Mouse (Mus musculus): ENCODE data around the gene Ngly1. TPM values are rescaled to one million over a fixed set of nuclear protein-coding genes. Genes with fewer than 3 reads are reported as not detected.
A peak's percentile ranks its signal among the peaks of the same experiment; 100 is the strongest.
"Not testable (repeated sequence)": the region's sequence is repeated elsewhere in the genome, so short reads cannot be mapped to it uniquely, and the experiment has no call there.

Gene Ngly1
- polyA plus RNA-seq, 1 experiment, result 39.6 TPM

- no peak for DNase-seq (ENCODE audit: low read depth)
These were observed 11.5 kb downstream of the Ngly1 start for GRCm38 (mm10) chr14:16260541-16260940.

- no peak for DNase-seq (ENCODE audit: low read depth)
These were observed 12.8 kb downstream of the Ngly1 start for GRCm38 (mm10) chr14:16261869-16262268.

GRCm38 (mm10) chr14:16267028-16267427, 17.9 kb downstream of the Ngly1 start:
- no peak for DNase-seq (ENCODE audit: low read depth)

GRCm38 (mm10) chr14:16269776-16270175, 20.7 kb downstream of the Ngly1 start:
- no peak for DNase-seq (ENCODE audit: low read depth)

- no peak for DNase-seq (ENCODE audit: low read depth)
These were observed 24.6 kb downstream of the Ngly1 start for GRCm38 (mm10) chr14:16273677-16274076.

- no peak for DNase-seq (ENCODE audit: low read depth)
These were observed 30.1 kb downstream of the Ngly1 start for GRCm38 (mm10) chr14:16279196-16279595.

- DNase-seq (ENCODE audit: low read depth), result no peak
These were observed 34.9 kb downstream of the Ngly1 start for GRCm38 (mm10) chr14:16283966-16284365.

GRCm38 (mm10) chr14:16292371-16292770, 43.3 kb downstream of the Ngly1 start:
- no peak for DNase-seq (ENCODE audit: low read depth)

GRCm38 (mm10) chr14:16293015-16293414, 43.9 kb downstream of the Ngly1 start:
- no peak for DNase-seq (ENCODE audit: low read depth)

GRCm38 (mm10) chr14:16293921-16294320, 44.8 kb downstream of the Ngly1 start:
- DNase-seq (ENCODE audit: low read depth), result no peak

GRCm38 (mm10) chr14:16296816-16297468, 47.9 kb downstream of the Ngly1 start:
- DNase-seq (ENCODE audit: low read depth), result no peak

GRCm38 (mm10) chr14:16301735-16302134, 52.7 kb downstream of the Ngly1 start:
- no peak for DNase-seq (ENCODE audit: low read depth)

GRCm38 (mm10) chr14:16302688-16303087, 53.6 kb downstream of the Ngly1 start:
- no peak for DNase-seq (ENCODE audit: low read depth)

GRCm38 (mm10) chr14:16310791-16311190, 61.7 kb downstream of the Ngly1 start:
- no peak for DNase-seq (ENCODE audit: low read depth)

- DNase-seq (ENCODE audit: low read depth), result no peak
These were observed 63.5 kb downstream of the Ngly1 start for GRCm38 (mm10) chr14:16312599-16312998.

- not testable (repeated sequence) for DNase-seq (ENCODE audit: low read depth)
These were observed 64.0 kb downstream of the Ngly1 start for GRCm38 (mm10) chr14:16313073-16313472.

GRCm38 (mm10) chr14:16313936-16314521, 64.9 kb downstream of the Ngly1 start:
- no peak for DNase-seq (ENCODE audit: low read depth)

GRCm38 (mm10) chr14:16314842-16315241, 65.8 kb downstream of the Ngly1 start:
- no peak for DNase-seq (ENCODE audit: low read depth)

GRCm38 (mm10) chr14:16316715-16317114, 67.6 kb downstream of the Ngly1 start:
- no peak for DNase-seq (ENCODE audit: low read depth)

GRCm38 (mm10) chr14:16319818-16320217, 70.7 kb downstream of the Ngly1 start:
- DNase-seq (ENCODE audit: low read depth), result no peak

GRCm38 (mm10) chr14:16324394-16324793, 75.3 kb downstream of the Ngly1 start:
- DNase-seq (ENCODE audit: low read depth), result peak; percentile 99

GRCm38 (mm10) chr14:16325208-16325607, 76.1 kb downstream of the Ngly1 start:
- no peak for DNase-seq (ENCODE audit: low read depth)

GRCm38 (mm10) chr14:16328531-16328930, 79.5 kb downstream of the Ngly1 start:
- DNase-seq (ENCODE audit: low read depth), result no peak

Measured in gonadal fat pad, adult 2 months (tissue).